Mouse (Mus musculus) lung, embryonic 16.5 days (tissue): ENCODE results near the gene Ppp1r15b. TPM values are rescaled to one million over a fixed set of nuclear protein-coding genes. Genes with fewer than 3 reads are reported as not detected.

ENCODE experiments used
- ATAC-seq: fragments of 200-750 bp; cut with Nextera tagmentation; 2 replicates; pipeline ENCODE4 v1.8.0; 2017; ENCODE audit warnings: low read depth, mild to moderate bottlenecking, moderate library complexity
- H3K27ac ChIP-seq: fragments of 300-500 bp; sonication (generic); 2 replicates; pipeline ENCODE4 v1.5.1; 2014; ENCODE audit warnings: mild to moderate bottlenecking, control low read depth, low read length
- H3K27me3 ChIP-seq: fragments of 300-500 bp; sonication (generic); 2 replicates; pipeline ENCODE4 v1.6.1; 2014; ENCODE audit warnings: low read depth, low read length, mixed read lengths; ENCODE audit not compliant: control insufficient read depth, insufficient read depth
- H3K36me3 ChIP-seq: fragments of 300-500 bp; sonication (generic); 2 replicates; pipeline ENCODE4 v1.6.1; 2014; ENCODE audit warnings: low read length; ENCODE audit not compliant: control insufficient read depth, insufficient read depth
- H3K4me1 ChIP-seq: fragments of 300-500 bp; sonication (generic); replicated peaks from 2 replicates; pipeline ENCODE4 v1.6.1; 2014; ENCODE audit warnings: low read length, mixed read lengths; ENCODE audit not compliant: control insufficient read depth, insufficient read depth
- H3K4me2 ChIP-seq: fragments of 300-500 bp; sonication (generic); 2 replicates; pipeline ENCODE4 v1.6.1; 2014; ENCODE audit warnings: low read depth, low read length, control low read depth
- H3K4me3 ChIP-seq: fragments of 300-500 bp; sonication (generic); 2 replicates; pipeline ENCODE4 v1.5.1; 2014; ENCODE audit warnings: mild to moderate bottlenecking, low read length, control low read depth
- H3K9ac ChIP-seq: fragments of 300-500 bp; sonication (generic); 2 replicates; pipeline ENCODE4 v1.6.1; 2014; ENCODE audit warnings: low read length, control low read depth
- H3K9me3 ChIP-seq: fragments of 300-500 bp; sonication (generic); 2 replicates; pipeline ENCODE4 v1.6.1; 2016; ENCODE audit warnings: low read length; ENCODE audit not compliant: control insufficient read depth
- WGBS: fragments of 180-500 bp; shearing (Covaris S2); extraction: QIAGEN DNeasy Blood & Tissue Kit; methylation state at CpG from one replicate; pipeline ENCODE4 v1.1.7; 2014; 5-methylcytosine and 5-hydroxymethylcytosine counted together
- polyA plus RNA-seq: library from polyadenylated mRNA; unstranded; fragments of >200 nt; fragmentation: Nextera tagmentation; extraction: Ambion mirVana; gene quantifications from 2 replicates; pipeline ENCODE4 v1.2.1, GENCODE M21; 2015

Ppp1r15b gene
- polyA plus RNA-seq, 1 experiment from 2014 or later = 42.5 TPM

- Histone ChIP-seq H3K9ac (peak overlapping the region; percentile 29; the same call in 1 of the 2 replicates), H3K4me1 (peaks cover 22% of the 10 kb centered on the region), H3K27ac (0 out of 2 replicates have a peak overlapping the region, but pooled peaks have one; percentile 13), H3K9me3 (no peaks in the 10 kb centered on the region), H3K27me3 (peaks cover 19% of the 10 kb centered on the region), H3K4me3 (no peak overlapping the region), H3K36me3 (no peaks in the 10 kb centered on the region), H3K4me2 (no peak overlapping the region)
- 0 out of 2 replicates have a peak, but pooled peaks have one; percentile 6 for ATAC-seq
- 66% methylated on average over 11 of the region's 11 CpGs for WGBS
Measured at GRCm38 (mm10) chr1:133178732-133179440, 47.9 kb downstream of the Ppp1r15b start.

DNA sequence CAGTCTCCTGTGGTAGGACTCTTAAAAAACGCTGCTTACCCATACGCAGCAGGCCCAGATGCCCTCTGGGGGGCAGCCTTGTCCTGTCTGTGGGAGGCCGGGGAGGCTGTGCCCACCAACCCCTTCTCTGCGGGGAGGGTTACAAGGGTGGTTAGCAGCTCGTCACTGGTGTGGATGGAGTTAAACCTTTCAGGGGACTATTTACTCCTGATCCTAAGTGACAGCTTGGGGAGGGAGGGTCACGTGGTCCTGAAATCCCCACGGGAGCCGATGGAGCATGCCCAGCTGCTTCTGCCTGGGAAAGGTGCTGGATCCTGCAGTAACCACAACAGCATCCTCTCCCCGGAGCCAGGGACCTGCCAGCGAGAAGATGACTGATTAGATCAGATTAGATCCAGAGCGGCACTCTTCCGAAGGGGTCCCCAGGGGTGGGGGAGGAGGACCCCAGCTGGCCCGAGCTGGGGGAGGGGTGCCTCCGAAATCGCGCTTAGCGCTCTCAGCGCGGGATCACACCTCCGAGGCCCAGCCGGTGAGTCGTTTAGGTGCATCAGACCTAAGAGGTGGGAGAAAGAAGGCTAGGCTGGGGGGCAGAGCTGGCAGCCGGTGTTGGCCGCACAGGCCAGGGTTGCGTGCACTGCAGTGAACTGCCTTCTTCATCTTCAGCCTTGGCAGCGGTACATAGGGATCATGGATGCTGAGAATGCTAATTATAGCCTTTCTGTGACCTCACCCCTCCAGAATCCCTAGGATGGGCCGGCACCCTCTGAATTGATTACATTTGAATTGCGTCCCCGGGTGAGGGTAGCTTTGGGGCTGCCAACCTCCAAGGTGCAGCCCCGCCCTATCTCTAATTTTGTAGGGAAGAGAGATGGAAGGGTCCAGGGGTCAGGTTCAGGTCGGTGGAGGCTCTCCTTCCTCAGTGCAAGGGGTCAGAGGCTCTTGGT is 50.4 kb downstream of the Ppp1r15b start:
- ATAC-seq = peak; percentile 66
- Histone ChIP-seq H3K36me3 (no peaks in the 10 kb centered on the region), H3K9ac (peak overlapping the region; percentile 54), H3K4me2 (peak overlapping the region; percentile 87), H3K9me3 (no peaks in the 10 kb centered on the region), H3K4me3 (peak overlapping the region; percentile 46), H3K27ac (no peak overlapping the region), H3K4me1 (peaks cover 22% of the 10 kb centered on the region), H3K27me3 (peaks cover 16% of the 10 kb centered on the region)
- WGBS = under 1% methylated on average over 31 of the region's 31 CpGs

DNA sequence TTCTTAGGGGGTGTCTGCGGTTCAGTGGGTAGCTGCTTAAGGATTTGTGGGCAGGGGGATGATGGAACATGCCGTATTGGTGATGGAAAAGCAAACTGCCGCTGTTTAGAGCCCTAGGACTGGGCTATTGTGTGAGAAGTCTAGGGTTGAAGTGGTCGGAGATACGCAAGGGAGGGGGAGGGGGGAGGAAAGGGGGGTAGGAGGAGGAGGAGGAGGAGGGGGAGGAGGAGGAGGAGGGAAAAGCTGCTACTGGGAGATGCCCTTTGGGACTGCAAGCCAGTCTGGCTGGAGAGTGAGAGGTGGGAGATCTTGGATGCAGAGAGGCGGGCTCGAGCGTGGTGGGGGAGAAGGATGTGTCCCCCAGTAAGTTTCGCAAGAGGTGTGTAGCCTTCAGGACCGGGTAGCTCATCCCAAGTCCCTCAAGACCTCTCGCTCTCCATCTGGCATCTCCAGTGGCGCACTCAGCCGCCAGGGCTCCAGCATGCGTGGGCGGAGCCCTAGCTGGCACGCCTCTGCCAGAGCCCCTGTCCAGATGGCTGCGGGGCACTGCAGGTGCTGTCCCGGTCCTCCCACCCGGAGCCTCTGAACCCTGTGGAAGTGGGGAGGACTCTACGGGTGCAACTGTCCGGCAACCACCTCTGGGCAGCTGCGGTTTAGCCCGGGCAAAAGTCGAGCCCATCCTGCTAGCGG is 51.2 kb downstream of the Ppp1r15b start:
- WGBS = 2% methylated on average over 23 of the region's 25 CpGs
- no peaks in the 10 kb centered on the region for H3K9me3 ChIP-seq
- H3K27ac ChIP-seq = no peak overlapping the region
- peaks cover 16% of the 10 kb centered on the region for H3K27me3 ChIP-seq
- H3K4me2 ChIP-seq = peak overlapping the region; percentile 87
- H3K36me3 ChIP-seq = no peaks in the 10 kb centered on the region
- peaks cover 22% of the 10 kb centered on the region for H3K4me1 ChIP-seq
- H3K9ac ChIP-seq = peak overlapping the region; percentile 11; the same call in 1 of the 2 replicates
- peak overlapping the region; percentile 49 for H3K4me3 ChIP-seq
- ATAC-seq = peak; percentile 21; the same call in 1 of the 2 replicates

DNA sequence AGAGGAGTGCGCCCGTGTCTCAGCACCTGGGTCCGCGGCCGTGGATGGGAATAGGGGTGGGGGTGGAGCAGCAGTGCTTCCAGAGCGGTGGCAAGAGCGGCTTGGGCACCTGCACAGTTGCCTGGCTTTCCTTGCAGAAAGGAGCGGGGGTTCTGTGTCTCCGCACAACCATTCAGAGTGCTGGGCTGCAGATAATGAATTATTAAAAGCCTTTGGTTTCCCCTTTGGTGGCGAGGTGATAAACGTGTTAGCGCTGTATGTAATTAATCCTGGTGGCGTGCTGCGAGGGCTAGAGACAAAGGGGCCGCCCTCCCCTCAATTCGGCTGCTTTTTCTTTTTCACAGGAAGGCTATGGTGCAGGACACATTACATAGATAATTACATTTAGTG is 51.8 kb downstream of the Ppp1r15b start:
- WGBS = 3% methylated on average over 16 of the region's 16 CpGs
- Histone ChIP-seq H3K9ac (peak overlapping the region; percentile 11; the same call in 1 of the 2 replicates), H3K4me3 (peak overlapping the region; percentile 49), H3K4me1 (peaks cover 22% of the 10 kb centered on the region), H3K4me2 (peak overlapping the region; percentile 87), H3K27ac (no peak overlapping the region), H3K9me3 (no peaks in the 10 kb centered on the region), H3K27me3 (peaks cover 16% of the 10 kb centered on the region), H3K36me3 (no peaks in the 10 kb centered on the region)
- ATAC-seq = peak; percentile 9; the same call in 1 of the 2 replicates

DNA sequence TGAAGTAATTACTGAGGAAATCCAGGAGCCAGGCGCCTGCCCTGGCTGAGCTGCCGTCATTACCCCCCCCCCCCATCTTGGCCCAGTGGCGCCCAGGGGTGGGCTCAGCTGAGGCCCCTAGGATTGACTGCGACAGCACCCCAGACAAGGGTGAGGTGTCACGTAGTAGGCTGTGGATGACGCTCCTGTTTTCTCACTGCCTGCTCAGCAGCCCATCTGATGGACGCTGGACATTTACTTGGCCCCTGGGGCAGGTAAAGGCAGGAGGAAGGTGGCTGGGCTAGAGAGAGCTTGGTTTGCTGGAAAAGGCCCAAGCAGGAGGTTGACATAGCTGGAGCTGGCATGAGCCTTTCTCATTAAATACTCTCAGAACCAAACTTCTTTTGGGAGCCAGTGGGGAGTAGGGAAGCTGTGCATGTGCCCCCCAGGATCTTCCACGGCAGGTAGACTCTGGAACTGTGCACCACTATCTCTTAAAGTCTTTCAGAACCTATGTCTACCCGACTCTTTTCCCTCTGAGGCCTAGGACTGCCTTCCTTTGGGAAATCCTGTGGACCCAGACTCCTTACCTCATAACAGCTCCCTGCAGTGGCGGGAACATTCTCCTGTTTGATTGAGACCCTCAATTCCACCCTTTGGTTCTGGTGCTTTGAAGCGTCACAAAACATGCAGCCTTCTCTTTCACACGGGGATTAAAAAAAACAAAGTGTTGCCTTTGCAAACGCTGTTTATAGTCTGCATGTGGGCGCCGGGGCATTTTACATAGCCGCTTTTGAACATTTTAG is 52.4 kb downstream of the Ppp1r15b start:
- no peak overlapping the region for H3K27ac ChIP-seq

DNA sequence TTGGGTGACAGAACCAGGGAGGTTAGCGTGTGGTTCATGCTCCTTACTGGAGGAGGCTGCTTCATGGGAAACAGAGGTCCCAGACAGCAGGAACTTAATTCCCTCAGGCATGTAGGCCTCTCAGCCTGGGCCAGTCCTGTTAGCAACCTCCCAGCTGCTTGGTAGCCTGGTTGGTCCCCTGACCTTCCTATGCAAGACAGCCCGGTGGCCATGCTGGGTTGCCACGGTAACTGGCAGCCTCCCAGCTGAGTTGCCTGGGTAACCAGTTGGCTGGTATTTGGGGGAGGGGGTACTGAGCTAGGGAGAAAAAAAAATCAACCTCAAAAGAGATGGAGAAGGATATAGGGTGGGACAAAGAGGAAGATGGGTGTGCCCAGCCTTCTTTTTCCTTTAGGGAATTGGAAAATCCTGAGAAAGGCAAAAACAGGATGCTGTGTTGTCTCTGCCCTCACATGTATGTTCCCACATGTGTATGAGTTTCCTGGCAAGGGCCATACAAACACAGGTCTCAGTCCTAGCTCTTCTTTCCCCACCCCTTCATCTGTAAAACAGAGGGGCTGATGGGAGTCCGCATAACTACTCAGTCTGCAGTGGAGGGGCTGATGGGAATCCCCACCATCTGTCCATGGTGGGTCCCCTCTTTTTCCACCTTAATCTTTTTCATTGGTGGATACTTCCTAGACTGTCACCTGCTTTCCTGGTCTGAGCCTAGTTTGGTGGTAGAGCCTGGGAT is 57.2 kb downstream of the Ppp1r15b start:
- no peaks in the 10 kb centered on the region for H3K27me3 ChIP-seq
- 35% methylated on average over 4 of the region's 4 CpGs for WGBS
- H3K36me3 ChIP-seq = no peaks in the 10 kb centered on the region
- no peak overlapping the region for H3K9ac ChIP-seq
- 0 out of 2 replicates have a peak, but pooled peaks cover under 1% of the 10 kb centered on the region for H3K4me1 ChIP-seq
- no peak overlapping the region for H3K4me2 ChIP-seq
- H3K27ac ChIP-seq = no peak overlapping the region
- H3K4me3 ChIP-seq = no peak overlapping the region
- no peak for ATAC-seq
- 0 out of 2 replicates have a peak, but pooled peaks cover 2% of the 10 kb centered on the region for H3K9me3 ChIP-seq

More for the DNA sequence above, 52.4 kb downstream of the Ppp1r15b start:
- WGBS = 51% methylated on average over 15 of the region's 16 CpGs
- Histone ChIP-seq H3K27me3 (peaks cover 16% of the 10 kb centered on the region), H3K4me1 (peaks cover 22% of the 10 kb centered on the region), H3K9me3 (no peaks in the 10 kb centered on the region), H3K36me3 (no peaks in the 10 kb centered on the region), H3K9ac (no peak overlapping the region), H3K4me2 (0 out of 2 replicates have a peak overlapping the region, but pooled peaks have one; percentile 87), H3K4me3 (no peak overlapping the region)
- ATAC-seq = no peak

DNA sequence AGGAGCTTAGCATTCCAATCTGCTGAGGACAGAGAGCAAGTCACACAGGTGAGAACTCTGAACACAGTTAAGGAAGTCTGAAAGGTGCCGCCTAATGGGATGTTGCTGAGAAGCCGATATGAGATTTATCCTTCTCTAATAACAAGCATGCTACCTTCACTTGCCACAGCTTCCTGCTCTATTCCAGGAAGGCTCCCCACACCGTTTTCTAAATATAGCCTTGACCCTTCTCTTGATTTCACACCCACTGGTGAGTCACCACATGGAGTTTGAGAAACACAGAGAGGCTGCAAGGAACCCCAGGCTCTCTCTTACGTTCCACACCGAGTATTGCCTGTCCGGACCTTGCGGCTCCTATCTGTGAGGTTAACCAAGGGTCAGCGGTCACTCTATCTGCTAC is 57.8 kb downstream of the Ppp1r15b start:
- Histone ChIP-seq H3K4me3 (no peak overlapping the region), H3K4me2 (no peak overlapping the region)
- WGBS = 70% methylated on average over 8 of the region's 8 CpGs

More for the DNA sequence above, 57.8 kb downstream of the Ppp1r15b start:
- ATAC-seq = no peak
- Histone ChIP-seq H3K4me1 (no peaks in the 10 kb centered on the region), H3K27ac (no peak overlapping the region), H3K9ac (no peak overlapping the region), H3K36me3 (no peaks in the 10 kb centered on the region), H3K9me3 (0 out of 2 replicates have a peak, but pooled peaks cover 2% of the 10 kb centered on the region), H3K27me3 (no peaks in the 10 kb centered on the region)
